Mouse (Mus musculus) midbrain, embryonic 13.5 days (tissue): ENCODE results near the gene Akap5. TPM values are rescaled to one million over a fixed set of nuclear protein-coding genes. Genes with fewer than 3 reads are reported as not detected.

Source experiments
- ATAC-seq: fragments of 200-750 bp; cut with Nextera tagmentation; 2 replicates; pipeline ENCODE4 v1.8.0; 2017; ENCODE audit warnings: mild to moderate bottlenecking, moderate TSS enrichment, moderate library complexity
- H3K27ac ChIP-seq: fragments of 300-500 bp; sonication (generic); 2 replicates; pipeline ENCODE4 v1.5.1; 2015; ENCODE audit warnings: inconsistent platforms, mild to moderate bottlenecking, moderate library complexity
- H3K27me3 ChIP-seq: fragments of 300-500 bp; sonication (generic); 2 replicates; pipeline ENCODE4 v1.6.1; 2015; ENCODE audit warnings: mild to moderate bottlenecking, inconsistent platforms
- H3K36me3 ChIP-seq: fragments of 300-500 bp; sonication (generic); 2 replicates; pipeline ENCODE4 v1.6.1; 2015; ENCODE audit warnings: mild to moderate bottlenecking, inconsistent platforms
- H3K4me1 ChIP-seq: fragments of 300-500 bp; sonication (generic); replicated peaks from 2 replicates; pipeline ENCODE4 v1.6.1; 2015; ENCODE audit warnings: inconsistent platforms
- H3K4me2 ChIP-seq: fragments of 300-500 bp; sonication (generic); replicated peaks from 2 replicates; pipeline ENCODE4 v1.6.1; 2015; ENCODE audit warnings: moderate library complexity, mild to moderate bottlenecking, inconsistent platforms
- H3K4me3 ChIP-seq: fragments of 300-500 bp; sonication (generic); replicated peaks from 2 replicates; pipeline ENCODE4 v1.5.1; 2015; ENCODE audit warnings: mild to moderate bottlenecking, inconsistent platforms
- H3K9ac ChIP-seq: fragments of 300-500 bp; sonication (generic); replicated peaks from 2 replicates; pipeline ENCODE4 v1.6.1; 2015; ENCODE audit warnings: mild to moderate bottlenecking, inconsistent platforms
- H3K9me3 ChIP-seq: fragments of 300-500 bp; sonication (generic); 2 replicates; pipeline ENCODE4 v1.6.1; 2016; ENCODE audit warnings: mild to moderate bottlenecking, inconsistent platforms
- WGBS: fragments of 180-500 bp; shearing (Covaris S2); methylation state at CpG from one replicate; pipeline ENCODE4 v1.1.7; 2015; 5-methylcytosine and 5-hydroxymethylcytosine counted together
- polyA plus RNA-seq: library from polyadenylated mRNA; unstranded; fragments of >200 nt; fragmentation: Nextera tagmentation; extraction: Ambion mirVana; gene quantifications from 2 replicates; pipeline ENCODE4 v1.2.1, GENCODE M21; 2015

The Akap5 gene
- polyA plus RNA-seq, 1 experiment from 2014 or later: 6.5 TPM

DNA sequence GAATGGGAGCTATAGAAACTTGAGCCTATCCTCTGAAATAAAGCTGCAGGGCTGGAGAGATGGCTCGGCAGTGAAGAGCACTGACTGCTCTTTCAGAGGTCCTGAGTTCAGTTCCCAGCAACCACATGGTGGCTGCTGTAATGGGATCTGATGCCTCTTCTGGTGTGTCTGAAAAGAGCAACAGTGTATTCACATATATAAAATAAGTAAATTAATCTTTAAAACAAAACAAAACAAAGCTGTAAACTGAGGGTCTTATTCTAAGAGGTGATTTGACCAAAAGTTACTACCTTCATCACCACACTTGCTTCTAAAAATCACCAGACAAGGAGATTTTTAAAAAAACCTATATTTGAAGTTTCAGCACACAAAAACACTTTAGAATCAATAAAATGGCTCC is 36.2 kb downstream of the Akap5 start:
- ATAC-seq: no peak

DNA sequence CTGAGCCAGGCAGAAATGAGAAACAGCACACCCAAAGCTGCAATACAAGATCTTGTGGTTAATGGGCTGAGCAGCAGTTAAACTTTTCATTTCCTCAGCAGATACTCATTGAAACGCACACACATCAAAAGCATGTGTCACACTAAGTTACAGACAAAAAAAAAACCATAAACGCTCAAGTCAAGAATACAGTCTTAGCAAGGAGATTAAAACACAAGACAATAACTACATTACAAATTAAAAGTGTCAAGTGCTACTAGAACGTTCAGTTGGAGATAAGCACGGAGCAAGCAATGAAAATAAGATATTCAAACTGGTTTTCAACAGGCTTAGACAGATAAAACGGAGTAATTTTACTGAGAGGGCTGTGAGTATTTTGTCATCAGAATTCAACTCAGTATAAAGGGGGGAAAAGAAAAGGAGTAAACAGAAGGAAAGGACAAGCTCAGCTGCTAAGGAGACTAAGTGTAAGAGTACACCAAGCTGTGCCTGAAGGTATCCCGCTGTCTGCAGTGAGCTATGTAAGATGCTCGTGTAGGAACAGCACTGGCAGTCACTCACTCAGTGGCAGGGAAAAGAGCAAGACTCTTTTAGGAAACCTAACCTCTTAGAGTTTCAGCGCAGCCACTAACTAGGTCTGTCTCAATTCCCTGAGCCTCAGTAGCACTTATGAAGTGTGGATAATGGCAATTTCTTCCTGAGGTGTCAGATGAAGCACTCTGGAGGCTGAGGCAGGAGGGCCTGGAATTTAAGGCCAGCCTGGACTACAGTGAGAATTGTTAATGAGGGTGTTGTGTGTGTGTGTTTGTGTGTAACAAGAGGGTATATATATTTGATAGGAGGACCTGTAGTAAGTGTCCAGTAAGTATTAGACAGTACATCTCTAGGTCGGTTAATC is 37.0 kb downstream of the Akap5 start:
- Histone ChIP-seq H3K9ac (no peak overlapping the region), H3K4me1 (0 out of 2 replicates have a peak, but pooled peaks cover 2% of the 10 kb centered on the region), H3K27ac (no peak overlapping the region), H3K4me2 (no peak overlapping the region), H3K27me3 (no peaks in the 10 kb centered on the region), H3K4me3 (no peak overlapping the region), H3K9me3 (no peaks in the 10 kb centered on the region), H3K36me3 (no peaks in the 10 kb centered on the region)
- 72% methylated on average over 9 of the region's 9 CpGs for WGBS
- no peak for ATAC-seq

More for the DNA sequence above, 36.2 kb downstream of the Akap5 start:
- no peaks in the 10 kb centered on the region for H3K36me3 ChIP-seq
- no peak overlapping the region for H3K27ac ChIP-seq
- H3K27me3 ChIP-seq: no peaks in the 10 kb centered on the region
- 47% methylated on average over 1 of the region's 1 CpGs for WGBS
- H3K4me3 ChIP-seq: no peak overlapping the region
- H3K4me1 ChIP-seq: no peaks in the 10 kb centered on the region
- H3K9me3 ChIP-seq: no peaks in the 10 kb centered on the region
- no peak overlapping the region for H3K4me2 ChIP-seq
- H3K9ac ChIP-seq: no peak overlapping the region

DNA sequence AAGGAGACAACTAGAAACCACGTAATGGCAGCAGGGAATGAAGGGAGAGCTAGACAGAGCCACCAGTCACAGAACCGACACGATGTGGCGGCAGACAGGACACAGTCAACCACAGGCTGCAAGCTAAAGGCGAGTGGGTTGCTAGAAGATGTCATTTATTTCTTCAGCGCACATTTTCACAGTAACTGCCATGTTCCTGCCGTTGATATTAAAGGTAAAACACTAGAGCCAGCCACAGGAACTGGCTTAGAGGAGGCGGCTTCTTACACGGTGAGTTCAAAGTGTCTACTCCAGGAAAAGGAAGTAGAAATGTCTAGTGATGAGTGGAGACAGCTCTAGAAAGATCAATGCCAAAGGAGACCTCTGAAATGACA is 37.6 kb downstream of the Akap5 start:
- WGBS: 91% methylated on average over 9 of the region's 9 CpGs

DNA sequence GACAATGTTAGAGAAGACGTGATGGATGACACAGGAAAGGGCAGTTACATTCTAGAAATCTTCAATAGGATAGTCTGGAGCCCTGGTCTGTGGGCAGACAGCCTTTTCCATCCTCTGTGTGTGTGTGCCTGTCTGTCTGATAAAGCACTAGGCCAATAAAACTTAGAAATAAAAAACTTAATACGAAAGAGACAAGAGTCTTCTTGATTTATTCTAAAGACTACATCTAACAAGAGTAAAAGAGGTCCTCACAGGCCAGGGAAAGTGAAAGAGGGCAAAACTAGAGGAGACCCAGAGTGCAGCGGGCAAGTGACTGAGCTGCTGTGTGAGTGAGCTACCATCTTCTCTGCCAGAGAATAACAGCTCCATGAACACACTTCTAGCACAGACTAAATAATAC is 41.6 kb downstream of the Akap5 start:
- no peaks in the 10 kb centered on the region for H3K27me3 ChIP-seq
- 87% methylated on average over 3 of the region's 3 CpGs for whole genome bisulfite sequencing
- no peak overlapping the region for H3K9ac ChIP-seq

More for the DNA sequence above, 37.6 kb downstream of the Akap5 start:
- Histone ChIP-seq H3K36me3 (no peaks in the 10 kb centered on the region), H3K4me1 (peaks cover 7% of the 10 kb centered on the region), H3K27me3 (no peaks in the 10 kb centered on the region), H3K9me3 (no peaks in the 10 kb centered on the region), H3K27ac (no peak overlapping the region), H3K9ac (no peak overlapping the region), H3K4me2 (no peak overlapping the region), H3K4me3 (no peak overlapping the region)
- no peak for ATAC-seq

DNA sequence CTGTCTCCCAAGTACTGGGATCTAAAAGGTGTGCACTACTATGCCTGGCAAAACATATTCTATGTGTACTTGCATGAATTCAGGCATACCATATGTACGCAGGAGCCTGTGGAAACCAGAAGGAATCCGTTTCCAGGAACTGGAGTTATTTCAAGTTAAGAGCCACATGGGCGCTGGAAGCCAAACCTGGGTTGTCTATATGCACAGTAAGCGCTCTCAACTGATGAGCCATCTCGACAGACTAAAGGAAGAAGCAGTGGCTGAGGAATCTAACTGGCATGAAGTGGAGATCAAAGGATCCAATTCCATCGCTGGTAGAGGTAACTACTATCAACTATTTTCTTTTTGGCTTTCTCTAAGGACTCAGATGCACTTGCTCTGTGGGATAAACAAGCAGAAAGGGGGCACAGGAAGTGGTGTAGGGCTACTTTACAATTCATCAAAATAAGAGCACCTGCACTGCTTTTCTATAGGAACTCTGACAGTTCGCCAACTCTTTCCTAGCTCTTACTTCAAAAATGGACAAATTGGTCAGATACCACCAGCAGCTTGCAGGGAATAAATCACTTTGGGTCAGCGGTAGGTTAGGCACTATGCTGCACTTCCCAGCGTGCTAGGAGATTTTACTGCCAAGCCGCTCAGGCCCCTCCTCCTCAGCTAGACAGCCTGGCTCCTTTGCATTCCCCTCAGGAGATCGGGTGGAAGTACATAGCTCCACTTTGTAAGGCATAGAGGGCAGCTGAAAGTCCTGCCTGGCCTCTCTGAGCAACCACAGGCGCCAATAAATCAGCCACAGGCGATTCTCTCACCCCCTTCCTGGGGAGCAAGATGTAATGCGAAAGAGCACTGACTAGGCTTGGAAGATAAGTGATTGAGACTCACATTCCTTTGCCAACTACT is 42.7 kb downstream of the Akap5 start:
- Histone ChIP-seq H3K4me1 (peaks cover 33% of the 10 kb centered on the region), H3K27me3 (no peaks in the 10 kb centered on the region), H3K4me3 (peak overlapping the region; percentile 90), H3K4me2 (peak overlapping the region; percentile 89), H3K9ac (peak overlapping the region; percentile 95), H3K27ac (0 out of 2 replicates have a peak overlapping the region, but pooled peaks have one; percentile 14), H3K36me3 (no peaks in the 10 kb centered on the region), H3K9me3 (no peaks in the 10 kb centered on the region)
- 31% methylated on average over 14 of the region's 14 CpGs for WGBS
- no peak for ATAC-seq

More for the DNA sequence above, 41.6 kb downstream of the Akap5 start:
- Histone ChIP-seq H3K9me3 (no peaks in the 10 kb centered on the region), H3K36me3 (no peaks in the 10 kb centered on the region), H3K4me3 (no peak overlapping the region), H3K4me1 (peaks cover 23% of the 10 kb centered on the region), H3K4me2 (no peak overlapping the region), H3K27ac (no peak overlapping the region)
- ATAC-seq: no peak

DNA sequence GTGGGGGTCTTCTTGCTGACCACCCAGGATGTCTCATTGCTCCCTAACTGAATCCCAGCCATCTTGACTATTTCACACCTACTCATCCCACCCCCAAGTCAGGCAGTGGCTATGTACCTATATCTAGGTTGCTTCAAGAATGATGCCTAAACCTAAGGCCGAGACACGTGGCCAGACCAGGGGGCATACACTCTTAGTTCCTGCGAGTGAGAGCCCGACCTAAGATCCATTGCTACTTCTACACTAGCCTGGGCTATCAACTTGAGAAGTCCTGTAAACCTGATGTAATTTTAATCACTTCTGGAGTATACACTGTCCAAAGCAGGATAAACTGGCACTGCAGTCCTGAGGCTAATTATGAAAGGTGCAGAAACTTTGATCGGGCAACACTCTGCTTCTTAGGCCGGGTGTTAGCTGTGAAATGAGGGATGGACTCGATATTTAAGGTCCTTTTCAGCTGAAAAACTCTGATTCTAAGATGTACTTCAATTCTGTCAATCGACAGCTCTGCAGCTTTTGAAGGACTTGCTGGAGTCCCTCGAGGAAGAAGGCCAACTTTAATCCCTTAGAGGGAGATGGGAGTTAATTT is 43.6 kb downstream of the Akap5 start:
- H3K27me3 ChIP-seq: no peaks in the 10 kb centered on the region
- H3K36me3 ChIP-seq: no peaks in the 10 kb centered on the region
- H3K4me3 ChIP-seq: peak overlapping the region; percentile 90
- whole genome bisulfite sequencing: 8% methylated on average over 9 of the region's 9 CpGs
- no peaks in the 10 kb centered on the region for H3K9me3 ChIP-seq
- H3K4me2 ChIP-seq: peak overlapping the region; percentile 89
- H3K27ac ChIP-seq: peak overlapping the region; percentile 97
- ATAC-seq: no peak
- peak overlapping the region; percentile 95 for H3K9ac ChIP-seq
- peaks cover 40% of the 10 kb centered on the region for H3K4me1 ChIP-seq

DNA sequence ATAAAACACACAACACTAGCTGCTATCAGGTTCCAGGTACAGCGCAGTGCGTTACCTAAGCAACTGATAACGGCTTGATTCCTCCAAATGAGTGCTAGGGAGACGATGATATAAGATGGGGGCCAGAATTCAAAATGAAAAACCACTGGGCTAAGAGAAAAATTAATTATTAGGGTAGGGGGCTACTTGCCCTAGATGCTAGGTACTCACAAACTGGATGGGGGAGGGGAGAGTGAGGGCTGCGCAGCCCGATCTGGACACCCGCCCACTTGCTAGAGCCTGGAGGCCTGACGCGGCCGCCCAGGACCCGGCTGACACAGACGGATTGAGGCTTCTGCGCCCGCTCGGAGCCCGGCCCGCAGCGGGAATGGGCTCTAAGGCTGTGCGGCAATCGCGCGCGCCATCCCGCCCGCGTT is 44.1 kb downstream of the Akap5 start:
- H3K27ac ChIP-seq: peak overlapping the region; percentile 97
- under 1% methylated on average over 26 of the region's 26 CpGs for WGBS
- H3K9me3 ChIP-seq: no peaks in the 10 kb centered on the region
- ATAC-seq: 0 out of 2 replicates have a peak, but pooled peaks have one; percentile 0
- H3K27me3 ChIP-seq: no peaks in the 10 kb centered on the region
- peak overlapping the region; percentile 89 for H3K4me2 ChIP-seq
- H3K4me1 ChIP-seq: peaks cover 40% of the 10 kb centered on the region
- peak overlapping the region; percentile 90 for H3K4me3 ChIP-seq
- H3K9ac ChIP-seq: peak overlapping the region; percentile 95
- H3K36me3 ChIP-seq: no peaks in the 10 kb centered on the region

DNA sequence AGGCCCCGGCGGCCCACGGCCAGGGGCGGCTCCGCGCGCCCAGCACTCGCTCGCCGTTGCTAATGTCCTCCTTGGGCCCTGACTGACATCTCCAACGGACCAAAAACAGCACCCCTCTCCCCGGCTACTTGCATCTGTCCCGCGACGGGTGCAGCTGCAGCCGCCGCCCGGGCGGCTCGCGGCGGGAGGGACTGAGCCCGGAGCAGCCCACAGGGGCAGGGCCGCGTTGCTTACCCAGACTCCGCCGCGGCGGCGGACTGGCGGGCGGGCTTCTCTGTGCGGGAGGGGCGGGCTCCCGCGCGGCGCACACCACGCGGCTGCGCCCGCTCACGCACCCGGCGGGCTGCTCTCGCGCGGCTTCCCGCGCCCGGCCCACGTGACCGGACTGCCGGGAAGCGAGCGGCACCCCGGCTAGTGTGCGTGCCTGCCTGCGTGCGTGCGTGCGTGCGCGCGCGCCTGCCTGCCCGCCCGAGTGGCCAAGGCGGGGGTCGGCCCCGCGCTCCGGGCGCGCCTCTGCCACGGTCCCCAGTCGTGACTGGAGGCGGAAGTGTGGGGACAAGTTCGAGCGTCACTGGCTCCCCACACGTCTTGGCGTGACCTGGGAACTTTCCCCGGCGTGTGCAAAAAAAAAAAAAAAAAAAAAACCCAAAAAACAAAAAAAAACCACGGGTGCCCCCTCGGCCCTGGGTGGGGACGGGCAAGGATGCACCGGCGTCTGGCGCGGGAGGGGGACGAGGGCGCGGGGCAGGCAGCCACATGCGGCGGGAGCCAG is 44.7 kb downstream of the Akap5 start, which contains the start of gene Zbtb25:
TSS of gene Zbtb25 (minus strand) at position 397 of the 772 bp plus-strand sequence.
- Histone ChIP-seq H3K9ac (peak within 1 kb of the TSS; percentile 95), H3K4me3 (peak within 1 kb of the TSS; percentile 90), H3K9me3 (no peaks in the 10 kb centered on the region), H3K4me2 (peak within 1 kb of the TSS; percentile 89), H3K36me3 (no peaks in the 10 kb centered on the region), H3K4me1 (peaks cover 40% of the 10 kb centered on the region), H3K27me3 (no peaks in the 10 kb centered on the region), H3K27ac (peak within 1 kb of the TSS; percentile 97)
- ATAC-seq: peak; percentile 92
- WGBS: under 1% methylated on average over 82 of the region's 96 CpGs

DNA sequence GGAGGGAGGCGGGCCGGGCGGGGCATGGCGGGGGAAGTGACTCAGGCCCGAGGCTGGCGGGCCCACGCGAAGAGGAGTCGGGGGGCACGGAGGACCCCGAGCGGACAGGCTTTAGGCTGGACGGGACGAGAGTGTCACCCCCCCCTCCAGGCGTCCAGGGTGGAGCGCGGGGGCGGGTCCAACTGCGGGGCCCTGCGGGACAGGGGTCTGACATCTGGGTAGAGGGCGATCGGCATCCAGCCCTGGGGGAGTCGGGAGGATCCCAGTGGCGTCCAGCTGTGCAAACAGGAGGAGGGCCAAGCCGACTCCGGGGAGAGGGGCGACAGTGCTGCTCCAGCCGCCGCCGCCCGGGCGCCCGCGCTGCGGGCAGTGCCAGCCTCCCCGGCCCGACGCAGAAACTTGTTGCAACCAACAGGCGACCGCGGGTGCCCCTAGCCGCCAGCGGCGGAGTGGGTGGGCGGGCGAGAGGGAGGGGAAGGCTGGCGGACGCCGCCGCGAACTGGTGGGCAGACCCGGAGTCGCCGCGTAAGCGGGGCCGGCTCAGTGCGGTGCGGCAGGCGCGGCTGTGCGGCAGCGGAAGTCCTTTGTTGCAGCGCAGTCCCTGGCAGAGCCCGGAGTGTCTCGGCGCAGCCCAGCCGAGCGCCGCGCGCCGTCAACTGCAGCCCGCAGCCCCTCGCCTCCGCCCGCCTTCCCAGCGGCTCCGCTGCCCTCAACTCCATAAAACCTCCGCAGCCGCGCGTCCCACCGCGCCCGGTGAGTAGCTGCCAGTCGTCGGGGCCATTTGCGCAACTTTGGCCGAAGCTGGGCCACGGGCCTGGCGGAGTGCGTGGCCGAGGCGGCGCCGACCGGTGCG is 45.5 kb downstream of the Akap5 start, which contains the start of gene Zbtb1:
TSS of gene Zbtb1 (plus strand) at position 289 of the 853 bp plus-strand sequence.
- ATAC-seq: peak; percentile 70
- Histone ChIP-seq H3K9me3 (no peaks in the 10 kb centered on the region), H3K36me3 (no peaks in the 10 kb centered on the region), H3K4me3 (peak within 1 kb of the TSS; percentile 90), H3K9ac (peak within 1 kb of the TSS; percentile 95), H3K4me1 (peaks cover 40% of the 10 kb centered on the region), H3K27me3 (no peaks in the 10 kb centered on the region), H3K4me2 (peak within 1 kb of the TSS; percentile 89), H3K27ac (peak within 1 kb of the TSS; percentile 97)
- under 1% methylated on average over 84 of the region's 99 CpGs for WGBS

DNA sequence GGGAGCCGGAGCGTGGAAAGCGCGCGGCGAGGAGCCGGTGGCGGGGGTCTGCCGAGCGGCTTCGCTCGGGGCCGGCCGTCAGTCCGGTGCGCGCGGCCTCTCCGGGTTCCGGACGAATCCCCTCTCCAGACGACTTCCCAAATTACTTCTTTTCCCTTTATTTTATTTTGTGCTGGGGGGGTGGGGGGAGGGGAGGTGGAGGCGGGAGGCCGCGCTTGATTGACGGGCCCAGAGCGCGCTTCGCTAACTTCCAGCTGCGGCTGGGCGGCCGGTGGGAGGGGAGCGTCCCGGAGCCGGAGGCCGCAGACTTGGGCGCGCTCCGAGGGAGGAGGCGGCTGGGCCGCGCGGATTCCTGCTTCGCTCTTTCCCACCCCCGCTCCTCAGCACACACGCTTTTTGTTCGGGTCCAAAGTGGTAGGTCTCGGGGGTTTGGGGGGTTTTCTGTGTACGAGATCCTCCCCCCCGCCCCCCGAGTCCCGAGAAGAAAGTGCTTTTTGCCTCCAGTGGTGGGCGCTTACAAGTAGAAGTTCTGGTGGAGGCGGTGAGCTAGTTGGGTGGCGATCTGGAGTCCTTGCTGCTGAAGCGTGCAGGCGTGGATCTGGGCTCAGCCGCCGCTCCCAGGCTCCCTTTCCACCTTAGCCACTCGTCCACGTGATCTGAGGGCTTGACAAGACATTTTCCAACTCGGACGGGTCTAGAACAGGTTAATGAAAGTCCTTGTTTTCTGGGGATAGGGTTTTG is 46.3 kb downstream of the Akap5 start:
- peak overlapping the region; percentile 95 for H3K9ac ChIP-seq
- H3K36me3 ChIP-seq: no peaks in the 10 kb centered on the region
- H3K27ac ChIP-seq: peak overlapping the region; percentile 97
- under 1% methylated on average over 59 of the region's 63 CpGs for WGBS
- peaks cover 40% of the 10 kb centered on the region for H3K4me1 ChIP-seq
- peak overlapping the region; percentile 90 for H3K4me3 ChIP-seq
- ATAC-seq: peak; percentile 5; the same call in 1 of the 2 replicates
- H3K9me3 ChIP-seq: no peaks in the 10 kb centered on the region
- H3K27me3 ChIP-seq: no peaks in the 10 kb centered on the region
- peak overlapping the region; percentile 89 for H3K4me2 ChIP-seq
